Mouse (Mus musculus) lung, adult 2 months (tissue): ENCODE data around the gene Adgrf3. TPM values are rescaled to one million over a fixed set of nuclear protein-coding genes. Genes with fewer than 3 reads are reported as not detected.

ENCODE experiments used
- DNase-seq: peaks from one replicate; pipeline ENCODE4 v3.0.0; 2022
- H3K4me1 ChIP-seq: fragments of 200-500 bp; 2 replicates; pipeline ENCODE4 v1.6.1; 2011; ENCODE audit warnings: low read length; ENCODE audit not compliant: control insufficient read depth, insufficient read depth
- H3K4me3 ChIP-seq: fragments of 200-500 bp; replicated peaks from 2 replicates; pipeline ENCODE3; 2011; ENCODE audit warnings: low read depth, mild to moderate bottlenecking, control low read depth, low read length; ENCODE audit errors: extremely low read depth
- CTCF ChIP-seq: fragments of 200-500 bp; IDR thresholded peaks from 2 replicates; pipeline ENCODE4 v1.5.1; 2011; ENCODE audit warnings: mild to moderate bottlenecking, low read length, control low read depth; ENCODE audit not compliant: insufficient read depth
- POLR2A ChIP-seq: fragments of 200-500 bp; IDR thresholded peaks from 2 replicates; pipeline ENCODE4 v1.6.1; 2011; ENCODE audit warnings: low read depth, mild to moderate bottlenecking, control low read depth, low read length, borderline replicate concordance; ENCODE audit errors: extremely low read depth
- WGBS: fragments of 180-500 bp; shearing (Covaris S2); methylation state at CpG from one replicate; pipeline ENCODE4 v1.1.7; 2018; 5-methylcytosine and 5-hydroxymethylcytosine counted together
- polyA plus RNA-seq: library from polyadenylated mRNA; depleted of rRNA; stranded (reverse); fragments of >200 nt; gene quantifications from 2 replicates; pipeline ENCODE4 v1.2.3, GENCODE M21; 2012; rRNA removed

The Adgrf3 gene
- 0.15 and 0.27 TPM in 2 replicates for polyA plus RNA-seq

GRCm38 (mm10) chr5:30205493-30205892 lies at the start of gene Adgrf3:
TSS of gene Adgrf3 (minus strand) at chr5:30205722.
- no peak for DNase-seq
- H3K4me3 ChIP-seq: no peak within 1 kb of the TSS
- TF ChIP-seq CTCF (no peak), POLR2A (no peak)
- WGBS: 47% methylated on average over 5 of the region's 5 CpGs
- peaks cover 5% of the 10 kb centered on the region; the same call in 1 of the 2 replicates for H3K4me1 ChIP-seq

GRCm38 (mm10) chr5:30247666-30248065 lies 42.1 kb upstream of the Adgrf3 start:
- no peak for TF ChIP-seq POLR2A
- no peak for TF ChIP-seq CTCF
- 97% methylated on average over 1 of the region's 1 CpGs for WGBS
- peaks cover 7% of the 10 kb centered on the region for H3K4me1 ChIP-seq
- H3K4me3 ChIP-seq: no peak overlapping the region
- DNase-seq: no peak

- Histone ChIP-seq H3K4me1 (peaks cover 12% of the 10 kb centered on the region), H3K4me3 (no peak overlapping the region)
- TF ChIP-seq POLR2A (no peak), CTCF (no peak)
- WGBS: 61% methylated on average over 9 of the region's 9 CpGs
- DNase-seq: no peak
Measured at GRCm38 (mm10) chr5:30245861-30246416, 40.4 kb upstream of the Adgrf3 start.

DNA sequence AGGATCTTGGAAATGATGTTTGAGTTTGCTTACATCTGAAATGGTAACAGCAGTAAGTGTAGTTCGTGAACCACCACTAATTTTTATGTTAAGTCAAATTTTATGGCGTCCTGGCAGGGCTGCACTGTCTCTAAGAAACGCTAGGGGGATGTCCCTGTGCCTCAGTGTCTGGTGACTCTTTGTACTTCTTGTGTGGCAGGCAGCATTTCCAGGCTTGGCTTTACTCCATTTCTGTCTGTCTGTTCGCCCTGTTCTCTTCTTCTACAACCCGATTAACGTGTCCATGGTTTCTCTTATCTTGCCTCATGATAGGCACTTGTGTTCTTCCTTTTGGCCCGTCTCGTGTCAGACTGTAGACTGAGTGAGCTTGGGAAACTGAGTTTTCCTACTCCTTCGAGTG lies 38.2 kb upstream of the Adgrf3 start:
- no peak overlapping the region for H3K4me3 ChIP-seq
- TF ChIP-seq CTCF (peak; percentile 48), POLR2A (no peak)
- DNase-seq: no peak
- WGBS: 47% methylated on average over 9 of the region's 9 CpGs
- H3K4me1 ChIP-seq: peaks cover 12% of the 10 kb centered on the region

- no peak for DNase-seq
- H3K4me3 ChIP-seq: no peak overlapping the region
- TF ChIP-seq POLR2A: no peak
- TF ChIP-seq CTCF: no peak
- peaks cover 12% of the 10 kb centered on the region for H3K4me1 ChIP-seq
- WGBS: 21% methylated on average over 1 of the region's 1 CpGs
Measured at GRCm38 (mm10) chr5:30242410-30242809, 36.9 kb upstream of the Adgrf3 start.

DNA sequence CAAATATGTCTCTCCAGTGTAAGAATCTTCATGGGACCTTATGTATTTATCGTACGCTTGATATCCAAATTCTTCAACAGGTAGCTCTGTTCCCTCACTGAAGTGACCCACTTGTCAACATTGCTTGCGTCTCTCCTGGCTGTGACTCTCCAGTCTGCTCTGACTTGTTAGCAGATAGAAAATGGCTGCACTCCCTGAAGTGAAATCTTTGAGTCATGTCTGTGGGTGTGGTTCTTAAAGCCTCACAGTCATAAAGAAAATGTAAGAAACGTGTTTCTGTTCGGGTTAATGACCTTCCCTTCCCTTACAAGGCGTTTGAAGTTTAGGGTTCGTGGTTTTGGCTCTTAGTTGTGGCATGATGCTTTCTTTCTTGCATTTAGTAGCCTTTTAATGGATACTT lies 35.0 kb upstream of the Adgrf3 start:
- DNase-seq: no peak
- Histone ChIP-seq H3K4me1 (peaks cover 8% of the 10 kb centered on the region), H3K4me3 (no peak overlapping the region)
- WGBS: 65% methylated on average over 7 of the region's 7 CpGs
- TF ChIP-seq POLR2A: no peak

GRCm38 (mm10) chr5:30238533-30238932 lies 33.0 kb upstream of the Adgrf3 start:
- no peak for TF ChIP-seq POLR2A
- TF ChIP-seq CTCF: no peak
- Histone ChIP-seq H3K4me1 (peaks cover 5% of the 10 kb centered on the region), H3K4me3 (no peak overlapping the region)
- 86% methylated on average over 5 of the region's 5 CpGs for WGBS
- no peak for DNase-seq

DNA sequence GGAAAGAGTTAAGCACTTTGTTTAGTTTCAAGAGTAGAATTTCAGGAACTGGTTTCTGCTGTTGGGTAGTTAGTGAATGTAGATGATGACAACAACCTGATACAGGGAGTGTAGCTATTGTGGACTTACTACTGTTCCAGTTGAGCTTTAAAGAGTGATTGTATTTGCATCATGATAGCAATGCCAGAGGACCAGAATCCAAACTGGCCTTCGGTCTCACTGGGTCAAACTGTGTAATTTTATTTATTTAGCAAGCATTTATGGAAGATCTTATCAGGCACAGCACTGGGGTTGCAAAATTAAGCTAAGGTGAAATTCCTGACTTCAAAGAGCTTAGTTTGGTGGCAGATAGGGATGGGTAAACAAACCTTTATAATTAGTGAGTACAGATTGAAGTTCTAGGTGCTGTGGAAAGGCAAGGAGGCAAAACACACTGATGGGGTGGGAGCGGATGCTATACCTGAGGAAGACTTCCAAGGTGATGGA lies 30.2 kb upstream of the Adgrf3 start:
- H3K4me1 ChIP-seq: peaks cover 4% of the 10 kb centered on the region
- 77% methylated on average over 2 of the region's 2 CpGs for WGBS
- TF ChIP-seq CTCF: no peak
- no peak for TF ChIP-seq POLR2A
- DNase-seq: no peak
- H3K4me3 ChIP-seq: no peak overlapping the region

- H3K4me1 ChIP-seq: peaks cover 4% of the 10 kb centered on the region
- WGBS: 21% methylated on average over 8 of the region's 8 CpGs
- H3K4me3 ChIP-seq: no peak overlapping the region
- DNase-seq: no peak
- TF ChIP-seq POLR2A (no peak), CTCF (no peak)
Measured at GRCm38 (mm10) chr5:30233979-30234378, 28.5 kb upstream of the Adgrf3 start.

GRCm38 (mm10) chr5:30233042-30233441 lies 27.5 kb upstream of the Adgrf3 start:
- 4% methylated on average over 15 of the region's 15 CpGs for WGBS
- DNase-seq: no peak
- TF ChIP-seq POLR2A (no peak), CTCF (no peak)
- peaks cover 4% of the 10 kb centered on the region for H3K4me1 ChIP-seq
- peak overlapping the region; percentile 92 for H3K4me3 ChIP-seq
